Mouse (Mus musculus) C2C12 (cell line): ENCODE data around the gene Ap1g1.

Experiments used
- CTCF ChIP-seq: IDR thresholded peaks from one replicate; pipeline ENCODE4 v1.5.1; 2011; ENCODE audit not compliant: control insufficient read depth, insufficient read depth, insufficient read length
- MAX ChIP-seq: IDR thresholded peaks from one replicate; pipeline ENCODE4 v1.6.1; 2011; ENCODE audit warnings: mild to moderate bottlenecking, control low read depth

GRCm38 (mm10) chr8:109751731-109752485 lies 26.4 kb upstream of the Ap1g1 start:
- TF ChIP-seq CTCF (no peak), MAX (no peak)
